Mouse (Mus musculus) hindbrain, postnatal 0 days (tissue): Measurements from ENCODE around the gene Mvp. TPM values are rescaled to one million over a fixed set of nuclear protein-coding genes. Genes with fewer than 3 reads are reported as not detected.

Source experiments
- ATAC-seq: fragments of 200-750 bp; cut with Nextera tagmentation; 2 replicates; pipeline ENCODE4 v1.8.0; 2017; ENCODE audit warnings: mild to moderate bottlenecking, moderate TSS enrichment, moderate library complexity
- DNase-seq: peaks from one replicate; pipeline ENCODE4 v3.0.0-alpha.2; 2015; ENCODE audit warnings: low spot score
- H3K27ac ChIP-seq: fragments of 300-500 bp; sonication (generic); 2 replicates; pipeline ENCODE4 v1.5.1; 2014; ENCODE audit warnings: mild to moderate bottlenecking
- H3K27me3 ChIP-seq: fragments of 300-500 bp; sonication (generic); 2 replicates; pipeline ENCODE4 v1.6.1; 2014; ENCODE audit warnings: low read length, mixed read lengths; ENCODE audit not compliant: insufficient read depth
- H3K36me3 ChIP-seq: fragments of 300-500 bp; sonication (generic); 2 replicates; pipeline ENCODE4 v1.6.1; 2014; ENCODE audit warnings: low read length, mixed read lengths; ENCODE audit not compliant: insufficient read depth
- H3K4me1 ChIP-seq: fragments of 300-500 bp; sonication (generic); 2 replicates; pipeline ENCODE4 v1.6.1; 2014; ENCODE audit warnings: antibody characterized with exemption, low read length, mixed read lengths; ENCODE audit not compliant: insufficient read depth
- H3K4me2 ChIP-seq: fragments of 300-500 bp; sonication (generic); 2 replicates; pipeline ENCODE4 v1.6.1; 2014; ENCODE audit warnings: low read depth, mild to moderate bottlenecking, low read length, moderate library complexity, mixed read lengths
- H3K4me3 ChIP-seq: fragments of 300-500 bp; sonication (generic); 2 replicates; pipeline ENCODE4 v1.5.1; 2014; ENCODE audit warnings: low read length
- H3K9ac ChIP-seq: fragments of 300-500 bp; sonication (generic); replicated peaks from 2 replicates; pipeline ENCODE4 v1.6.1; 2014; ENCODE audit warnings: mild to moderate bottlenecking, low read length, moderate library complexity, mixed read lengths
- H3K9me3 ChIP-seq: fragments of 300-500 bp; sonication (generic); 2 replicates; pipeline ENCODE4 v1.6.1; 2016; ENCODE audit warnings: low read length, mixed read lengths
- CTCF ChIP-seq: IDR thresholded peaks from 2 replicates; pipeline ENCODE4 v1.5.1; 2016; ENCODE audit warnings: antibody characterized with exemption, control low read depth, low read depth
- WGBS: fragments of 180-500 bp; shearing (Covaris S2); extraction: QIAGEN DNeasy Blood & Tissue Kit; methylation state at CpG from one replicate; pipeline ENCODE4 v1.1.7; 2014; 5-methylcytosine and 5-hydroxymethylcytosine counted together
- polyA plus RNA-seq: library from polyadenylated mRNA; unstranded; fragments of >200 nt; fragmentation: Nextera tagmentation; extraction: Ambion mirVana; gene quantifications from 2 replicates; pipeline ENCODE4 v1.2.1, GENCODE M21; 2015
- total RNA-seq: library from RNA; depleted of rRNA; stranded (reverse); fragments of >200 nt; gene quantifications from 2 replicates; pipeline ENCODE4 v1.2.3, GENCODE M21; 2014

Mvp gene
- total and polyA plus RNA-seq, 2 experiments from 2014 or later = 5.5 to 6.9 TPM

GRCm38 (mm10) chr7:127003620-127004019 is 10.8 kb downstream of the Mvp start:
- Histone ChIP-seq H3K4me3 (no peak overlapping the region), H3K36me3 (no peaks in the 10 kb centered on the region), H3K27me3 (no peaks in the 10 kb centered on the region), H3K27ac (no peak overlapping the region), H3K9ac (no peak overlapping the region), H3K4me2 (no peak overlapping the region), H3K9me3 (no peaks in the 10 kb centered on the region), H3K4me1 (no peaks in the 10 kb centered on the region)
- WGBS = 91% methylated on average over 5 of the region's 5 CpGs
- no peak for TF ChIP-seq CTCF
- DNase-seq = no peak
- no peak for ATAC-seq

GRCm38 (mm10) chr7:126999568-126999967 is 14.9 kb downstream of the Mvp start:
- H3K9ac ChIP-seq = no peak overlapping the region
- DNase-seq (no peak), ATAC-seq (no peak)
- no peak overlapping the region for H3K4me3 ChIP-seq
- no peaks in the 10 kb centered on the region for H3K36me3 ChIP-seq
- no peaks in the 10 kb centered on the region for H3K4me1 ChIP-seq
- 81% methylated on average over 10 of the region's 10 CpGs for WGBS
- no peak for TF ChIP-seq CTCF
- H3K27ac ChIP-seq = no peak overlapping the region
- H3K9me3 ChIP-seq = 0 out of 2 replicates have a peak, but pooled peaks cover 2% of the 10 kb centered on the region
- no peak overlapping the region for H3K4me2 ChIP-seq
- H3K27me3 ChIP-seq = no peaks in the 10 kb centered on the region

GRCm38 (mm10) chr7:126996449-126996848 is 18.0 kb downstream of the Mvp start:
- no peak for ATAC-seq
- WGBS = 82% methylated on average over 4 of the region's 4 CpGs

GRCm38 (mm10) chr7:126988816-126989215 is 25.6 kb downstream of the Mvp start:
- no peaks in the 10 kb centered on the region for H3K27me3 ChIP-seq
- ATAC-seq (no peak), DNase-seq (no peak)
- no peaks in the 10 kb centered on the region for H3K36me3 ChIP-seq
- H3K9ac ChIP-seq = no peak overlapping the region
- H3K4me2 ChIP-seq = no peak overlapping the region
- no peak overlapping the region for H3K4me3 ChIP-seq
- H3K9me3 ChIP-seq = no peaks in the 10 kb centered on the region
- 72% methylated on average over 8 of the region's 8 CpGs for WGBS
- no peaks in the 10 kb centered on the region for H3K4me1 ChIP-seq
- TF ChIP-seq CTCF = no peak
- H3K27ac ChIP-seq = no peak overlapping the region

More at GRCm38 (mm10) chr7:126996449-126996848, 18.0 kb downstream of the Mvp start:
- Histone ChIP-seq H3K9ac (no peak overlapping the region), H3K4me3 (no peak overlapping the region), H3K27me3 (no peaks in the 10 kb centered on the region), H3K36me3 (no peaks in the 10 kb centered on the region), H3K9me3 (0 out of 2 replicates have a peak, but pooled peaks cover 2% of the 10 kb centered on the region), H3K27ac (no peak overlapping the region), H3K4me1 (no peaks in the 10 kb centered on the region), H3K4me2 (no peak overlapping the region)
- DNase-seq = no peak
- no peak for TF ChIP-seq CTCF

GRCm38 (mm10) chr7:126986319-126986718 is 28.1 kb downstream of the Mvp start:
- DNase-seq = peak; percentile 56
- Histone ChIP-seq H3K9ac (no peak overlapping the region), H3K4me1 (no peaks in the 10 kb centered on the region), H3K27ac (no peak overlapping the region), H3K9me3 (no peaks in the 10 kb centered on the region), H3K4me3 (no peak overlapping the region), H3K4me2 (no peak overlapping the region), H3K36me3 (no peaks in the 10 kb centered on the region; the same call in 1 of the 2 replicates), H3K27me3 (no peaks in the 10 kb centered on the region)
- peak; percentile 69 for TF ChIP-seq CTCF
- 43% methylated on average over 9 of the region's 9 CpGs for WGBS
- ATAC-seq = peak; percentile 73

GRCm38 (mm10) chr7:126984667-126985444 is 29.6 kb downstream of the Mvp start:
- H3K27ac ChIP-seq = no peak overlapping the region
- no peak overlapping the region for H3K9ac ChIP-seq
- 57% methylated on average over 10 of the region's 10 CpGs for WGBS
- H3K4me1 ChIP-seq = no peaks in the 10 kb centered on the region
- H3K4me2 ChIP-seq = no peak overlapping the region
- DNase-seq (no peak), ATAC-seq (no peak)
- TF ChIP-seq CTCF = no peak
- H3K27me3 ChIP-seq = no peaks in the 10 kb centered on the region
- peaks cover 8% of the 10 kb centered on the region; the same call in 1 of the 2 replicates for H3K36me3 ChIP-seq
- H3K9me3 ChIP-seq = no peaks in the 10 kb centered on the region
- H3K4me3 ChIP-seq = no peak overlapping the region

GRCm38 (mm10) chr7:126983113-126983512 is 31.3 kb downstream of the Mvp start:
- no peak for DNase-seq
- 0 out of 2 replicates have a peak, but pooled peaks cover under 1% of the 10 kb centered on the region for H3K4me1 ChIP-seq
- WGBS = 81% methylated on average over 7 of the region's 7 CpGs
- peaks cover 25% of the 10 kb centered on the region for H3K36me3 ChIP-seq
- no peak for ATAC-seq
- no peaks in the 10 kb centered on the region for H3K9me3 ChIP-seq
- H3K4me2 ChIP-seq = no peak overlapping the region
- H3K4me3 ChIP-seq = no peak overlapping the region
- TF ChIP-seq CTCF = no peak
- H3K27ac ChIP-seq = no peak overlapping the region
- no peak overlapping the region for H3K9ac ChIP-seq
- no peaks in the 10 kb centered on the region for H3K27me3 ChIP-seq
